Mouse (Mus musculus): ENCODE data around the gene Rptor.

DNA sequence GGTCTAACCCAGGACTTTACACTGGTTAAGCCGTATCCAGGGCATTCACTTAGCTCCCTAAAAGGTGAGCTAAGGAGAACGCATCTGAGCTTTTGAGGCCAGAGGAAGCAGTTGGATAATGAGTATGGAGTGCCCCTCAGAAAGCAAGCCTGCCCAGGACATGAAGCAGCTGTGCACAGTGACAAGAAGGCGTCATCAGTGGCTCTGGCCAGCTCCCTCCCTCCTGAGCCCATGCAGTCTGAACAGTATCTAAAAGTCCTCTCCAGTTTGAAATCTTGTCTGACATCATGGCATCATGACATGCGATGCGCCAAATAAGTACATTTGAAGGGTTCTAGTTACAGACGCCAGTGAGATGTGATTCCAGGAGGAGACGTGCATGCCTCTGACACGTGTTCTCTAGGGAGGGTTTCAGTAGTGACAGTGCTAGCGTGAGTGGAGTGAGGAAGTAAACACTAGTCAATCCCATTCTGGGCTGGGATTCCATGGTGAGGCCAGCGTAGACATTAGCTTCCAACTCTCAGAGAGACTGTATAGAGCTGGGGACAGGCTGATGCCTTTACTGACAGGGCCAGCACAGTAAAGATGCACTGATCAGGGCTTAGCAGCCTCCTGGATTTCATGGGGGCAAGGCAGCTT lies 202.5 kb downstream of the Rptor start:
- TF ChIP-seq POLR2A (IDR thresholded peaks at IDR 0.05; ENCODE audit: borderline replicate concordance, extremely low read depth, low read depth, low read length) = no peak
- TF ChIP-seq CTCF (IDR thresholded peaks at IDR 0.05; ENCODE audit: insufficient read depth, low read length) = no peak
